Mouse (Mus musculus) lung, adult 2 months (tissue): ENCODE measurements around the gene Olfr594. TPM values are rescaled to one million over a fixed set of nuclear protein-coding genes. Genes with fewer than 3 reads are reported as not detected.
"Not testable (repeated sequence)": the region's sequence is repeated elsewhere in the genome, so short reads cannot be mapped to it uniquely, and the experiment has no call there.

Experiments
- DNase-seq: peaks from one replicate; pipeline ENCODE4 v3.0.0; 2022
- H3K4me1 ChIP-seq: fragments of 200-500 bp; 2 replicates; pipeline ENCODE4 v1.6.1; 2011; ENCODE audit warnings: low read length; ENCODE audit not compliant: control insufficient read depth, insufficient read depth
- H3K4me3 ChIP-seq: fragments of 200-500 bp; replicated peaks from 2 replicates; pipeline ENCODE3; 2011; ENCODE audit warnings: low read depth, mild to moderate bottlenecking, control low read depth, low read length; ENCODE audit errors: extremely low read depth
- CTCF ChIP-seq: fragments of 200-500 bp; IDR thresholded peaks from 2 replicates; pipeline ENCODE4 v1.5.1; 2011; ENCODE audit warnings: mild to moderate bottlenecking, low read length, control low read depth; ENCODE audit not compliant: insufficient read depth
- POLR2A ChIP-seq: fragments of 200-500 bp; IDR thresholded peaks from 2 replicates; pipeline ENCODE4 v1.6.1; 2011; ENCODE audit warnings: low read depth, mild to moderate bottlenecking, control low read depth, low read length, borderline replicate concordance; ENCODE audit errors: extremely low read depth
- WGBS: fragments of 180-500 bp; shearing (Covaris S2); methylation state at CpG from one replicate; pipeline ENCODE4 v1.1.7; 2018; 5-methylcytosine and 5-hydroxymethylcytosine counted together
- polyA plus RNA-seq: library from polyadenylated mRNA; depleted of rRNA; stranded (reverse); fragments of >200 nt; gene quantifications from 2 replicates; pipeline ENCODE4 v1.2.3, GENCODE M21; 2012; rRNA removed

Gene Olfr594
- polyA plus RNA-seq = not detected in 2 replicates

DNA sequence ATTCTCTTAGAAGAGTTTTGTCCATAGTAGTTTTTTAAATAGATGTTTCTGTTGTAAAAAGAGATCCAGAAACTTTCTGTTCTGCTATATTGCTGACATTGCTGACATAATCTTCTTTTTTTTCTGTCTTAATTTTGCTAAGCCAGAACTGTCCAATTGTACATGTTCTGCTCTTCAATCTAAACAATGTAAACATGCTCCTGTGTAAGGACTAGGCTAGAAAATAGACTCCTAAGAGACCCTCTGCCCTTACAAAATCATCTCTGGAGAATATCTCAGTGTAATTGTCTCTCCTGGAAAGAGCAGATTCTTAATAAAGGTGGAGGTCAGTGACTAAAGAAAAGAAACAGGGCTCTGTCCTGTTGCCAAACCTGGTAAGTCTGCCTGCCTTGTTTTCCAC, at the start of gene Olfr594:
Gene Olfr594 (plus strand): TSS at position 301 of the 400 bp plus-strand sequence.
- Histone ChIP-seq H3K4me1 (no peaks in the 10 kb centered on the region), H3K4me3 (no peak within 1 kb of the TSS)
- TF ChIP-seq POLR2A (no peak), CTCF (no peak)
- DNase-seq = no peak

DNA sequence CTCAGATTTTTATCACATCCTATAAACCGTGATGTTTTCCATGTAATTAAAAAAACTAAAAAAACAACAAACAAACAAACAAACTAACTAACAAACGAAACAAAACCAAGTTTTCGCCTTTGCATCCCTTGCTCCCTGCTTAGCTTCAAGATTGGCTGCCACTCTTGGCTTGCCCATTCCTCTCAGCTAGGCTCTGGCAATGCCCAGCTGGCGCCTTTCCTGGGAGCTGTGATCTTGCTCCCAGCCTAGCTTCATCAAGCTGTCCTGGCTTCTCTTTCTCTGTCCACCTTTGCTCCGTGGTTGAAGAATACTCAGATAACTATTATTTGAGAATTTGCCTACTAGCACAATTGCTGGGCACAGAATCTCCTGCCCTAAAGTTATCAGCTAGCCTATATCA, 47.1 kb upstream of the Olfr594 start:
- WGBS = 59% methylated on average over 5 of the region's 5 CpGs
- TF ChIP-seq POLR2A (no peak), CTCF (no peak)
- no peaks in the 10 kb centered on the region for H3K4me1 ChIP-seq
- H3K4me3 ChIP-seq = no peak overlapping the region
- DNase-seq = no peak

DNA sequence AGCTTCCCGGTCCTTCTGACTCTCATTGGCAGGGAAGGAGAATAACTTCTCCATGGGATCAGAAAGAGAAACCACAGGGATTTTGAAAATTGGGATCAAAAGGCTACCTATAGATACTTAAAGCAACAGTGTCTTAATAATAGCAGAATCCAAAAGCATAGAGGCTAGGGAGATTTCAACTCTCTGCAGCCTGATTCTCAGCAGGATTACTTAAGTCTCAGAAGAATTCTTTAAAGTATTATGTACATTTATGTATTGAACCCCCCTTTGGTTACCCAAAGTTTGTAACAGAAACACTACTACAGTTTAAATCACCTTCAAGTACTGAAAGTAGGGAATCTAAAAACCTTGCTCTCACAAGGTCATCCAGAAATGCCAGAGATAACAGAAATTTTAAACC, 38.6 kb upstream of the Olfr594 start, which contains the start of gene Olfr591:
Gene Olfr591 (minus strand): TSS at position 101 of the 400 bp plus-strand sequence.
- H3K4me3 ChIP-seq = no peak within 1 kb of the TSS
- DNase-seq = no peak
- TF ChIP-seq POLR2A (no peak), CTCF (no peak)
- 70% methylated on average over 1 of the region's 1 CpGs for WGBS
- H3K4me1 ChIP-seq = no peaks in the 10 kb centered on the region

DNA sequence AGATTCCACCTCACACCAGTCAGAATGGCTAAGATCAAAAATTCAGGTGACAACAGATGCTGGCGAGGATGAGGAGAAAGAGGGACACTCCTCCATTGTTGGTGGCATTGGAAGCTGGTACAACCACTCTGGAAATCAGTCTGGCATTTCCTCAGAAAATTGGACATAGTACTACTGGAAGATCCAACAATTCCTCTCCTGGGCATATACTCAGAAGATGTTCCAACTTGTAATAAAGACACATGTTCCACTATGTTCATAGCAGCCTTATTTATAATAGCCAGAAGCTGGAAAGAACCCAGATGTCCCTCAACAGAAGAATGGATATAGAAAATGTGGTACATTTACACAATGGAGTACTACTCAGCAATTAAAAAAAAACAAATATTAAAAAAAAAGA, 32.3 kb upstream of the Olfr594 start, which contains the start of gene Olfr592:
Gene Olfr592 (plus strand): TSS at position 301 of the 400 bp plus-strand sequence.
- not testable (repeated sequence) for H3K4me1 ChIP-seq, DNase-seq, H3K4me3 ChIP-seq
- 66% methylated on average over 1 of the region's 1 CpGs for whole genome bisulfite sequencing

DNA sequence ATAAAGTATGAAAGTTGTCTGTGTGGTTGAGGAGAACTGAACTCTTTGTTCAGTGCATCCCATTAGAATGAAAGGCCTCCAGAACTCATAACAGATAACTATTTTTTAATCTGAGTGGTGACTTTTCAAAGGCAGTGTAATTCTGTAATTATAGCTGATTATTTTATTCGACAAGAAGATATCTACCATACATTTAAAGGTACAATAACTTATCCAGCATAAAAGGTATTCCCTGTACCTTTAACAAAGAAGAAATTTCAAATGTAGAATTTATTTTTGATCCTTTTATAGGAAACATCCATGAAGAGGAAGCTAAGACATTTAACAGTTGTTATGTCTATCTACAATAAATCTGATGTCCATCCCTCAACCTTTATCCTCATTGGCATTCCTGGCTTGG, 5.2 kb upstream of the Olfr594 start, which contains the start of gene Olfr593:
Gene Olfr593 (plus strand): TSS at position 301 of the 400 bp plus-strand sequence.
- TF ChIP-seq CTCF = no peak
- TF ChIP-seq POLR2A = no peak
- 53% methylated on average over 1 of the region's 1 CpGs for WGBS
- DNase-seq = no peak

DNA sequence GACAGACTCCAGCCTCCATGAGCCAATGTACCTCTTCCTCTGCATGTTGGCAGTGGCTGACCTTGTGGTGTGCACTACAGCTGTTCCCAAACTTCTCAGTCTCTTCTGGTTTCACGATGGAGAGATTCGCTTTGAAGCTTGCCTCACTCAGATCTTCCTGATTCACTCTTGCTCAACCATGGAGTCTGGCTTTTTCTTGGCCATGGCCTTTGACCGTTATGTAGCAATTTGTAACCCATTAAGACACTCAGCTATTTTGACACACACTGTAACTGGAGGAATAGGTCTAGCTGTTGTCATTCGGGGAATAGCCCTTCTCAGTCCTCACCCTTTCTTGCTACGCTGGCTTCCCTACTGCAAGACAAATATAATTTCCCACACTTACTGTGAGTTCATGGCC, 4.7 kb upstream of the Olfr594 start:
- not testable (repeated sequence) for DNase-seq, H3K4me1 ChIP-seq, H3K4me3 ChIP-seq
- 83% methylated on average over 5 of the region's 5 CpGs for WGBS

More for the DNA sequence above, 5.2 kb upstream of the Olfr594 start, which contains the start of gene Olfr593:
- Histone ChIP-seq H3K4me1 (no peaks in the 10 kb centered on the region), H3K4me3 (no peak within 1 kb of the TSS)

DNA sequence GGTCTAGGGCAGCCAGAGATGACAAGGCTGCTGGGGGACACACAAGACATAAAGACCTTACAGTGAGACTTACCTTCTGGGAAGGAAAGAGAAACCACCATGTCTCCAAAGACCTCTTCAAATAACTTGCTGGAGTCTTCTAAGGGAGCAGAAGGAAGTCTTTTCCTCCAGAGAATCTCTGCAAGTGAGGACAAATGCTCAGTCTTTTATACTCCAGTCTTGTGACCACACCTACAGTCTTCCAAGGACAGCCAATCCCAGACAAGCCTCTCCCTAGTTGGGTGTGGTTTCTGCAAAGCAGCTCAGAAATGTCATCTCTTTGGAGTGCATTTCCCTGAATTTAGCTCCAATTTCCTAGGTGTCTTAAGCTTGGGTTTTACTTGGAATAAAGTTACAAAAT, 35.6 kb downstream of the Olfr594 start, which contains the start of gene Usp17ld:
Gene Usp17ld (minus strand): TSS at position 101 of the 400 bp plus-strand sequence.
- DNase-seq, H3K4me3 ChIP-seq, H3K4me1 ChIP-seq: not testable (repeated sequence)

Other genes starting within 250 kb of the Olfr594 start
- not detected in 2 replicates for gene Olfr577, start 241.1 kb upstream of the Olfr594 start, polyA plus RNA-seq
- gene Olfr578, start 227.7 kb upstream of the Olfr594 start, polyA plus RNA-seq = not detected in 2 replicates
- not detected in 2 replicates for gene Olfr582, start 179.0 kb upstream of the Olfr594 start, polyA plus RNA-seq
- not detected in 2 replicates for gene Olfr583, start 165.7 kb upstream of the Olfr594 start, polyA plus RNA-seq
- not detected in 2 replicates for gene Olfr584, start 135.1 kb upstream of the Olfr594 start, polyA plus RNA-seq
- gene Olfr585, start 119.3 kb upstream of the Olfr594 start, polyA plus RNA-seq = not detected in 2 replicates
- not detected in 2 replicates for gene Olfr586, start 91.4 kb upstream of the Olfr594 start, polyA plus RNA-seq
- gene Olfr588-ps1, start 76.1 kb upstream of the Olfr594 start, polyA plus RNA-seq = not detected in 2 replicates
- gene Olfr589, start 60.6 kb upstream of the Olfr594 start, polyA plus RNA-seq = not detected in 2 replicates
- gene Olfr591, start 38.7 kb upstream of the Olfr594 start, polyA plus RNA-seq = not detected in 2 replicates
- not detected in 2 replicates for gene Olfr592, start 32.2 kb upstream of the Olfr594 start, polyA plus RNA-seq
- not detected in 2 replicates for gene Olfr593, start 5.1 kb upstream of the Olfr594 start, polyA plus RNA-seq
- not detected in 2 replicates for gene Usp17ld, start 35.5 kb downstream of the Olfr594 start, polyA plus RNA-seq
- gene Olfr596, start 88.7 kb downstream of the Olfr594 start, polyA plus RNA-seq = not detected in 2 replicates
- gene Olfr597, start 99.3 kb downstream of the Olfr594 start, polyA plus RNA-seq = not detected in 2 replicates
- gene Olfr598, start 106.6 kb downstream of the Olfr594 start, polyA plus RNA-seq = not detected in 2 replicates
- not detected in 2 replicates for gene Olfr599, start 118.9 kb downstream of the Olfr594 start, polyA plus RNA-seq
- gene Olfr600, start 132.7 kb downstream of the Olfr594 start, polyA plus RNA-seq = not detected in 2 replicates
- not detected in 2 replicates for gene Olfr601, start 145.7 kb downstream of the Olfr594 start, polyA plus RNA-seq
- not detected in 2 replicates for gene Olfr603, start 169.2 kb downstream of the Olfr594 start, polyA plus RNA-seq
- gene Usp17lc, start 198.1 kb downstream of the Olfr594 start, polyA plus RNA-seq = not detected in 2 replicates
- gene Olfr605, start 228.4 kb downstream of the Olfr594 start, polyA plus RNA-seq = not detected in 2 replicates
- gene Olfr606, start 232.1 kb downstream of the Olfr594 start, polyA plus RNA-seq = not detected in 2 replicates
- gene Olfr607, start 247.2 kb downstream of the Olfr594 start, polyA plus RNA-seq = not detected in 2 replicates